Mouse (Mus musculus): ENCODE results near the gene Atl3.

The Atl3 gene

GRCm38 (mm10) chr19:7559986-7560385 lies 66.1 kb downstream of the Atl3 start:
- no peak for DNase-seq (ENCODE audit: low spot score in 2 of 2)

DNA sequence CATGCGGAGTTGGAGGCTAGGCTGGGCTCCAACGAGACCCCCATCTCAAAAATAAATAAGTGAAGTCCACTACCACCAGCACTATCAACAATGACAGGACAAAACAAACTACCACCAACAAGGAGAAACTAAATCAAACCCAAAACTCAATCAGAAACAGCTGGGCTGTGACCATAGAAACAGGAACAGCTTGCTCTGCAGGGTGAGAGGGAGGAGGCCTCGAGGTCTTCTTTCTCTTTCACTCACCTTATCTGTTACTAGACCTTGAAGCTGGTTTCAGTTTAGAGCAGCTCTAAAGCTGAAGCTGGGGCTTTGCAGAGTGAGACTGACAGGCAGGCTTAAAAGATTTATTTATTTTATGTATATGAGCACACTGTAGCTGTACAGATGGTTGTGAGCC lies 67.6 kb downstream of the Atl3 start:
- DNase-seq (ENCODE audit: low spot score in 2 of 2): no peak

- DNase-seq (ENCODE audit: low spot score in 2 of 2): no peak
Observed at GRCm38 (mm10) chr19:7562601-7563129, 68.8 kb downstream of the Atl3 start.

DNA sequence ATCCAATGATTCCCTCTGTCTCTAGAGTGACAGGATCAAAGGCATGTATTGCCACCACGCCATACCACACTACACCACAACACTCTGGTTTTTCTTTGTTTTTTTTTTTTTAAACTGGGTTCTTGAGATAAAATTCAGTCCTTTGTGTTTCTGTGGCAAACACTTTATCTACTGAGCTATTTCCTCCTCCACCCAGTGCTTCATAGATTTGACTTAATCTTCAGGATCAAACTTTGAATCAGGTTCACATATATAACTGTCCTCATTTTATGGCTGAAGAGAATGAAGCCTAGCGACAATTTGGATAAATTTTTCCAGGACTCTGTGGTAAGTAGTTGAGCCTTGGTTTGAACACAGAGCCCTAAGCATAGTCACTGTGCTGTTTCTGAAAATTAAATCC lies 69.8 kb downstream of the Atl3 start:
- no peak for DNase-seq (ENCODE audit: low spot score in 2 of 2)

DNA sequence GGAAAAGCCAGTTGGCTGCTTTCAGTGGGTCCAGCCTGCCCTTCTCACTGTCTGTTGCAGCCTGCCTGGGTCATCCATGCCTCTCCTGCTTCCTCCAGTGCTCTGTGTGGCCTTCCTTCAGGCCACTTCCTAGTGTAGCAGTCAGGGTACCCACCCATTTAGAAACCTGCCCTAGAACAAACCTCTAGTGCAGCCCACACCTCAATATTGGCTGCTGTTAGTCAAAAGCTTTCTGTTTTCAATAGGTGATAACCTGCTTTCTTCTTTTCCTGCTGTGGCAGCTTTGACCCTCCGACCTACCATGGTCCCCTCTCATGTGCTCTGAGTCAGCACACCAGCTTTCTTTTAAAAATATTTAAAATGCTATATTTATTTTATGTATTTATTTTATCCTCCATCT lies 70.6 kb downstream of the Atl3 start:
- no peak for DNase-seq (ENCODE audit: low spot score in 2 of 2)

DNA sequence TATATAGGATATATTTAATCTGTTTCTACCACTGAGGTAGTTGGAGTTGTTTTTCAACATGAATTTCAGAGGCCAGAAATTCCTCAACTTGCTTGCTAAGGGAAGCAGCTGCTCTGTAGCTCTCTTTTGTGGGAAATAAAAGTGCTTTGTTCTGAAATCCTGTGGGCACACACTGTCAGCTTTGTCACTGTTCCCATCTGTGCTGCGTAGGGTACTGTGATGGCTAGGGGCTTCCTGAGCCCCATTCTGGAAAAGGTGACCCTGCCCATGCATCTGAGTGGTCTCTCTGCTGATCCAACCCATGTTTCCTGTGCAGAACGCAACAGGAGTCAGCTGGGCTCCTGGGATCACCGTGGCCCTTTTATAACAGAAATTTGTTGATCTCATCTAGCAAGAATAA lies 73.0 kb downstream of the Atl3 start:
- DNase-seq (ENCODE audit: low spot score in 2 of 2): no peak

- no peak for DNase-seq (ENCODE audit: low spot score in 2 of 2)
Observed at GRCm38 (mm10) chr19:7568364-7568763, 74.5 kb downstream of the Atl3 start.

DNA sequence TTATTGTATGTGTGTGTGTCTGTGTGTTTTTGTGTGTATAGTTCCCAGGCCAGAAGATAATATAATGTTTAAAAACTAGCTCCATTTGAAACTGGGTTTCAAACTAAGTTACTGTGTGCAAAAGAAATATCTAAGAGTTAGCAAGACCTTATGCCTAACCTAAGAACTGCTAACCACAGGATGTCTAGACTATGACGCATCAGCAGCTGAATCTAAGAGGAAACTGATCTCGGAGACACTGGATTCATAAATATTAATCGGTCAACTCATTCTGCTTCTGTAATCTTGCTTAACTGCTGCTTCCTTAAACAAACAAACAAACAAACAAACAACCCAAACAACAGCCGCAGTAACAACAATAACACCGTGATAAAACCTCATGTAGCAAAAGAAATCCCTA lies 75.8 kb downstream of the Atl3 start:
- no peak for DNase-seq (ENCODE audit: low spot score in 2 of 2)

DNA sequence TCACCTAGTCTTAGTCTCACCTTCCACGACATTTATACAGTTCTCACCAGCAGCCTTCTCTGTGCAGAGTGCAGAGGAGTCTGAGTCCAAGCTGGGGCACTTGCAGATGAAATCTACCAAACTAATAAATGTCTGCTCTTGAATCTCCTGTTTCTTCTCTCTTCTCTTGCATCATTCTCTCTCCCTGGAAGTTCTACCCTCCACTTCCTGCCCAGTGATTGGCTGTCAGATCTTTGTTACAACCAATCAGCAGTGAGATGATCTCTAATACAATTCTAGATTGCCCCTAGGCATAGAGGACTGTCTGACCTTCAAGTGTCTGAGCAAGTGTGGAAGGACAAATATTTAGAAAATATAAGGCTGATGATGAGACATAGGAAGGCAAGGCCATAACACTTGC lies 82.3 kb downstream of the Atl3 start:
- DNase-seq (ENCODE audit: low spot score in 2 of 2): no peak

- no peak for DNase-seq (ENCODE audit: low spot score in 2 of 2)
Observed at GRCm38 (mm10) chr19:7577710-7578109, 83.9 kb downstream of the Atl3 start.

GRCm38 (mm10) chr19:7581042-7581441 lies 87.2 kb downstream of the Atl3 start:
- no peak for DNase-seq (ENCODE audit: low spot score in 2 of 2)

- no peak for DNase-seq (ENCODE audit: low spot score in 2 of 2)
Observed at GRCm38 (mm10) chr19:7583101-7583500, 89.3 kb downstream of the Atl3 start.

DNA sequence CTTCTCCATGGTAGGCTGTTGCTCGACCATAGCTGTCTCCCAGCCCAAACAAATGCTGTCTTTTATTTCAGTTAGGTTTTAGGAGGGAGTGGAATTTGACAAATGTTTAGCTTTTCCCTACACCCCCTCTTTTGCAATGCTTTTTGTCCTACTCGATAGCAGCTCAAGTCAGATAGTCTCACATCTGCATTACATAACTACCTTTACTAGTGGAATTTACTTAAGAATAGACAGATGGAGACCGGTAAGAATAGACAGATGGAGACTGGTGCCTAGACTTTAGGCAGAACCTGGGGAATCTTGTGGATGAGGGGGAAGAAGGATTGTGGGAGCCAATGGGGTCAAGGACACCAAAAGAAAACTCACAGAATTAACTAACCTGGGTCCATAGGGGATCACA lies 89.8 kb downstream of the Atl3 start:
- no peak for DNase-seq (ENCODE audit: low spot score in 2 of 2)

DNA sequence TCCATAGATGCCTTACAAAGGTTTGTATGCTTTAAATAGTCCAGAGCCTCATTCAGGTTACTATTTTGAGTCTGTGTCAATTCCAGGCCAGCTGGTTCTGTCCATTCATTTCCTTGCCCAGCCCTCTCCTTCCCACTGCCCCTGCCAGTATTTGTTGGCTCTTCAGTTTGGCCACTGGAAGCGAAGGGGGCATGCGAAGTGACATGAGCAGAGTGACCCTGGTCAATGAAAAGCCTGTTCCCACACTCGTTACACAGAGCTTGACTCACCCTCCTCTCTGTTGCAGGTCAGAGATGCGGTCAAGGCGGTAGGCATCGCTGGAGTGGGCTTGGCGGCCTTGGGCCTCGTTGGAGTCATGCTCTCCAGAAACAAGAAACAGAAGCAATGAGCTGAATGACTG lies 91.4 kb downstream of the Atl3 start:
- no peak for DNase-seq (ENCODE audit: low spot score in 2 of 2)

- no peak for DNase-seq (ENCODE audit: low spot score in 2 of 2)
Observed at GRCm38 (mm10) chr19:7585764-7586163, 91.9 kb downstream of the Atl3 start.

Measured in frontal cortex, postnatal 10 days (tissue).